Mouse (Mus musculus) limb, embryonic 14.5 days (tissue): ENCODE measurements around the gene Ebf1. TPM values are rescaled to one million over a fixed set of nuclear protein-coding genes. Genes with fewer than 3 reads are reported as not detected.

ENCODE experiments used
- ATAC-seq: fragments of 200-750 bp; cut with Nextera tagmentation; 2 replicates; pipeline ENCODE4 v1.8.0; 2017; ENCODE audit warnings: low read depth, moderate number of reproducible peaks, moderate TSS enrichment; ENCODE audit not compliant: low FRiP score
- DNase-seq: peaks from one replicate; pipeline ENCODE4 v3.0.0-alpha.2; 2015; ENCODE audit warnings: low spot score
- H3K27ac ChIP-seq: fragments of 300-500 bp; sonication (generic); replicated peaks from 2 replicates; pipeline ENCODE4 v1.5.1; 2014; ENCODE audit warnings: low read depth, mild to moderate bottlenecking, low read length, moderate library complexity, mixed read lengths
- H3K27me3 ChIP-seq: fragments of 300-500 bp; sonication (generic); 2 replicates; pipeline ENCODE4 v1.6.1; 2014; ENCODE audit warnings: low read length, mixed read lengths; ENCODE audit not compliant: control insufficient read depth, insufficient read depth
- H3K36me3 ChIP-seq: fragments of 300-500 bp; sonication (generic); 2 replicates; pipeline ENCODE4 v1.6.1; 2014; ENCODE audit warnings: mild to moderate bottlenecking, low read length, moderate library complexity, mixed read lengths; ENCODE audit not compliant: control insufficient read depth, insufficient read depth
- H3K4me1 ChIP-seq: fragments of 300-500 bp; sonication (generic); 2 replicates; pipeline ENCODE4 v1.6.1; 2014; ENCODE audit warnings: antibody characterized with exemption, low read length, mixed read lengths; ENCODE audit not compliant: control insufficient read depth, insufficient read depth
- H3K4me2 ChIP-seq: fragments of 300-500 bp; sonication (generic); replicated peaks from 2 replicates; pipeline ENCODE4 v1.6.1; 2014; ENCODE audit warnings: low read depth, mild to moderate bottlenecking, low read length, moderate library complexity; ENCODE audit not compliant: severe bottlenecking
- H3K4me3 ChIP-seq: fragments of 300-500 bp; sonication (generic); replicated peaks from 2 replicates; pipeline ENCODE4 v1.5.1; 2014; ENCODE audit warnings: low read length
- H3K9ac ChIP-seq: fragments of 300-500 bp; sonication (generic); 2 replicates; pipeline ENCODE4 v1.6.1; 2014; ENCODE audit warnings: mild to moderate bottlenecking, low read depth, low read length, moderate library complexity; ENCODE audit not compliant: severe bottlenecking
- H3K9me3 ChIP-seq: fragments of 300-500 bp; sonication (generic); 2 replicates; pipeline ENCODE4 v1.6.1; 2016; ENCODE audit warnings: low read length; ENCODE audit not compliant: control insufficient read depth
- POLR2A ChIP-seq: fragments of 200-500 bp; IDR thresholded peaks from 2 replicates; pipeline ENCODE4 v1.8.0; 2012; ENCODE audit warnings: inconsistent platforms, mild to moderate bottlenecking, moderate library complexity, borderline replicate concordance; ENCODE audit not compliant: insufficient read depth, insufficient read length; ENCODE audit errors: extremely low read depth
- WGBS: fragments of 180-500 bp; shearing (Covaris S2); extraction: QIAGEN DNeasy Blood & Tissue Kit; methylation state at CpG from one replicate; pipeline ENCODE4 v1.1.7; 2014; 5-methylcytosine and 5-hydroxymethylcytosine counted together
- polyA plus RNA-seq, 2 experiments: library from polyadenylated mRNA; depleted of rRNA in 1 of 2; stranded (reverse) in 1 of 2; unstranded in 1 of 2; fragments of >200 nt; fragmentation: Nextera tagmentation in 1 of 2; extraction: Ambion mirVana in 1 of 2; gene quantifications; 2 replicates each; pipeline versions ENCODE4 v1.2.1 to v1.2.3; 2012 to 2014

Ebf1 gene
- polyA plus RNA-seq, 2 experiments: 42.9 to 71.4 TPM

GRCm38 (mm10) chr11:44626065-44626464, 8.9 kb downstream of the Ebf1 start:
- DNase-seq (no peak), ATAC-seq (peak; percentile 56; the same call in 1 of the 2 replicates)
- no peak for TF ChIP-seq POLR2A
- Histone ChIP-seq H3K4me3 (0 out of 2 replicates have a peak overlapping the region, but pooled peaks have one; percentile 1), H3K4me2 (peak overlapping the region; percentile 4; the same call in 1 of the 2 replicates), H3K36me3 (peaks cover 19% of the 10 kb centered on the region), H3K4me1 (peaks cover 15% of the 10 kb centered on the region), H3K27me3 (no peaks in the 10 kb centered on the region), H3K9me3 (no peaks in the 10 kb centered on the region), H3K27ac (no peak overlapping the region), H3K9ac (no peak overlapping the region)
- 61% methylated on average over 10 of the region's 10 CpGs for WGBS

GRCm38 (mm10) chr11:44628412-44628811, 11.3 kb downstream of the Ebf1 start:
- ATAC-seq (no peak), DNase-seq (no peak)
- Histone ChIP-seq H3K4me2 (no peak overlapping the region), H3K4me1 (peaks cover 8% of the 10 kb centered on the region; the same call in 1 of the 2 replicates), H3K27me3 (no peaks in the 10 kb centered on the region), H3K9me3 (no peaks in the 10 kb centered on the region), H3K27ac (no peak overlapping the region), H3K4me3 (no peak overlapping the region), H3K9ac (no peak overlapping the region), H3K36me3 (peaks cover 9% of the 10 kb centered on the region)
- 65% methylated on average over 4 of the region's 4 CpGs for WGBS
- TF ChIP-seq POLR2A: no peak

DNA sequence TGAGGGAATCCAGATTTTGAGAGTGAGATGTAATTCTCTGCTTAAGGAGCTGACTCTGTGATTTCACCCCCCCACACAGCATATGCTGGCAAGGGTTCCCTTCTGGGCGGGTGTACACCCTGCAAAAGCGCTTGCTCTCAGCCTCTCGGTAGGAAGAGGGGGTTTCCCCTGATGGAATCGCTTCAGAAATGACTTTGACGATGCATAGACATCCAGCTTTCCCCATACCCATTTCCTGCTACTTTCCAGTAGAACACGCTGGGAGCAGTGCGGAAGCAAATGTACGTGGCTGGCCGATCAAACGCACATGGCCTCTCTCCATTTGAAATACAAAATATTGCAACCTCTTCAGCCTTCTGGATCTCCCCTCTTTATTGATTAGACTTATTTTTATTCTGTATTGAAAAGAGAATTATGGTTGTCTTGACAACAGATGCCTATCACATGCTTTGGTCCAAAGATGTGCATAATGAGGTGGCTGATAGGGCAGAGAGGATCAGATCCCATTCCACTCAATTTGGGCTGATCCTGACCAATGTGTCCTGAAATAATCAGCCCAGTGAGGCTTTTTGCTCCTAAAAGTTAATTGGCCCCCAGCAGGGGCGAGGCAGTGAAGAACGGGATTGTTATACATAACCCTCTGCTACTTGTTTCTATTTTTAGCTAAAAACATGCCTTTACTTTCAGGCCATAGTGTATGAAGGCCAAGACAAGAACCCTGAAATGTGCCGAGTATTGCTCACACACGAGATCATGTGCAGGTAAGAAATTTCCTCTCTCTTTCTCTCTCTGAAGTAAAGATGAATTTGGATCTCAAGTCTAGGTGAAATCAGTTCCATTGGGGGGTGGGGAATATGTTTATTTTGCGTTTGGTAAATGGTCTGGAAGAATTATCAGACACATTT, 15.2 kb downstream of the Ebf1 start:
- Histone ChIP-seq H3K9ac (no peak overlapping the region), H3K27me3 (no peaks in the 10 kb centered on the region), H3K9me3 (no peaks in the 10 kb centered on the region), H3K4me3 (no peak overlapping the region), H3K4me1 (peaks cover 5% of the 10 kb centered on the region; the same call in 1 of the 2 replicates), H3K27ac (no peak overlapping the region), H3K4me2 (no peak overlapping the region), H3K36me3 (peaks cover 29% of the 10 kb centered on the region)
- TF ChIP-seq POLR2A: no peak
- ATAC-seq (no peak), DNase-seq (no peak)
- 66% methylated on average over 15 of the region's 15 CpGs for WGBS

- H3K4me1 ChIP-seq: peaks cover 5% of the 10 kb centered on the region; the same call in 1 of the 2 replicates
- WGBS: 92% methylated on average over 2 of the region's 2 CpGs
- no peaks in the 10 kb centered on the region for H3K27me3 ChIP-seq
- no peak overlapping the region for H3K27ac ChIP-seq
- H3K9ac ChIP-seq: no peak overlapping the region
- no peak overlapping the region for H3K4me2 ChIP-seq
- H3K36me3 ChIP-seq: peaks cover 29% of the 10 kb centered on the region
- H3K9me3 ChIP-seq: no peaks in the 10 kb centered on the region
- H3K4me3 ChIP-seq: no peak overlapping the region
- DNase-seq: no peak
- TF ChIP-seq POLR2A: no peak
- no peak for ATAC-seq
Measured at GRCm38 (mm10) chr11:44633001-44633693, 16.0 kb downstream of the Ebf1 start.

DNA sequence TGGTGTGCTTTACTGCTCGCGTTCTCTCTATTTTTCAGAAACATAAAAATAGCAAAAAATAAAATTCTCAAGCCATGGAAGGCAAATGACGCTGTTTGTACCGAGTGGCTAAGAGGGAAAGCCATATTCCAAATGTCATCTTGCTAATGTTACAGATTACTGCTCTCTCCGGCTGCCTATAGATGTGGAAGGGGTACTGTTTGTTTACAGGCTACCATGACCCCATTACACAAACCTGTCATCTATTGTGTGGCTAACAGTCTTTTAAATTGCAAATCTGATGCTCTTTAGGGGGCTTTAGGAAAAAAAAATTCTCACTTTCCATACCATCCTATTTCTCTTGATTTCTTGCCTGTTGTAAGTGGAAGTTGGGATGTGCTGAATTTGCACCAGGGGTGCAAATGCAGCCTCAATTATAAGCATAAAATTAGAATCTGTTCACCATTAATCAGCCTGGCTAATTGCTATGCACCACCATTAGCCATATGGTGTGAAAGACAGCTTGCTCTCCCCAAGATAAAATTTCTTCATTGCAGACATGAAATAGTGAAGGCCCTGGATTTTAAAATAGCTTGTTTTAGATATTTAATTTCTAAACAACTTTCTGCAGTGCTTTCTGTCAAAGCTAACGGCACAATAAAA, 17.6 kb downstream of the Ebf1 start:
- peaks cover 34% of the 10 kb centered on the region for H3K36me3 ChIP-seq
- H3K4me2 ChIP-seq: no peak overlapping the region
- H3K27ac ChIP-seq: no peak overlapping the region
- H3K9ac ChIP-seq: no peak overlapping the region
- TF ChIP-seq POLR2A: no peak
- H3K27me3 ChIP-seq: no peaks in the 10 kb centered on the region
- no peaks in the 10 kb centered on the region for H3K4me1 ChIP-seq
- no peak for DNase-seq
- 79% methylated on average over 6 of the region's 6 CpGs for WGBS
- H3K9me3 ChIP-seq: no peaks in the 10 kb centered on the region
- H3K4me3 ChIP-seq: no peak overlapping the region
- no peak for ATAC-seq
